Mouse (Mus musculus) induced T-regulatory cell, adult 2 months (primary cell): ENCODE data around the gene Mrps34.

Source experiments
- DNase-seq: peaks from one replicate; pipeline ENCODE4 v3.0.0-alpha.2; 2012; ENCODE audit warnings: low read depth

The Mrps34 gene

GRCm38 (mm10) chr17:24881738-24882440 lies 13.0 kb upstream of the Mrps34 start:
- DNase-seq: peak; percentile 53

GRCm38 (mm10) chr17:24884391-24884790 lies 10.5 kb upstream of the Mrps34 start:
- DNase-seq: no peak

GRCm38 (mm10) chr17:24885356-24886133 lies 9.4 kb upstream of the Mrps34 start:
- no peak for DNase-seq

- DNase-seq: peak; percentile 99
Observed at GRCm38 (mm10) chr17:24886134-24886931, 8.6 kb upstream of the Mrps34 start, which contains the start of the genes Nubp2 and Spsb3. Gene Nubp2 (minus strand): TSS chr17:24886349. Gene Spsb3 (plus strand): TSS chr17:24886643.

GRCm38 (mm10) chr17:24886932-24887271 lies 8.0 kb upstream of the Mrps34 start:
- no peak for DNase-seq

GRCm38 (mm10) chr17:24887291-24888080 lies 7.4 kb upstream of the Mrps34 start:
- DNase-seq: peak; percentile 52

GRCm38 (mm10) chr17:24888862-24889261 lies 6.1 kb upstream of the Mrps34 start:
- DNase-seq: no peak

- no peak for DNase-seq
Observed at GRCm38 (mm10) chr17:24890151-24891092, 4.5 kb upstream of the Mrps34 start.

- DNase-seq: no peak
Observed at GRCm38 (mm10) chr17:24891321-24891720, 3.6 kb upstream of the Mrps34 start.

GRCm38 (mm10) chr17:24892785-24893184 lies 2.1 kb upstream of the Mrps34 start:
- no peak for DNase-seq

GRCm38 (mm10) chr17:24893276-24893675 lies 1.6 kb upstream of the Mrps34 start:
- DNase-seq: no peak

GRCm38 (mm10) chr17:24894061-24894994 lies 588 bp upstream of the Mrps34 start:
- no peak for DNase-seq

- no peak for DNase-seq
Observed at GRCm38 (mm10) chr17:24895571-24896240, 790 bp downstream of the Mrps34 start.

GRCm38 (mm10) chr17:24896241-24896992 lies 1.5 kb downstream of the Mrps34 start, which contains the start of gene Nme3:
Gene Nme3 (plus strand): TSS chr17:24896500.
- DNase-seq: peak; percentile 86

- DNase-seq: no peak
Observed at GRCm38 (mm10) chr17:24896993-24897269, 2.0 kb downstream of the Mrps34 start.

- DNase-seq: no peak
Observed at GRCm38 (mm10) chr17:24897600-24897999, 2.7 kb downstream of the Mrps34 start.

GRCm38 (mm10) chr17:24898041-24898854 lies 3.3 kb downstream of the Mrps34 start:
- DNase-seq: no peak
